Mouse (Mus musculus) adrenal gland, adult 10 weeks (tissue): ENCODE measurements around the gene Abtb2. TPM values are rescaled to one million over a fixed set of nuclear protein-coding genes. Genes with fewer than 3 reads are reported as not detected.

ENCODE experiments used
- polyA plus RNA-seq: library from polyadenylated mRNA; stranded (reverse); fragments of 350-450 nt; fragmentation: Illumina TruSeq; extraction: RNeasy Lipid Tissue Mini Kit (QIAGEN cat#74804); gene quantifications from one replicate; pipeline ENCODE4 v1.2.3, GENCODE M21; 2014; ENCODE audit warnings: low read depth, low replicate concordance

Abtb2 gene
- polyA plus RNA-seq: 4.1 TPM

GRCm38 (mm10) chr2:103565732-103566422 lies at the start of gene Abtb2:
Abtb2 (plus strand) TSS chr2:103566310.

GRCm38 (mm10) chr2:103760906-103761716 lies 195.0 kb downstream of the Abtb2 start, which contains the start of gene Nat10:
Nat10 (minus strand) TSS chr2:103761270.

Other genes with a start within 250 kb of the Abtb2 start
- gene Elf5, start 154.6 kb upstream of the Abtb2 start, polyA plus RNA-seq: not detected
- gene Cat, start 81.2 kb upstream of the Abtb2 start, polyA plus RNA-seq: 1,083 TPM
- gene Nat10, start 195.0 kb downstream of the Abtb2 start, polyA plus RNA-seq: 38.8 TPM
- gene Caprin1, start 231.3 kb downstream of the Abtb2 start, polyA plus RNA-seq: 1,087 TPM